Mouse (Mus musculus) lung, embryonic 15.5 days (tissue): ENCODE results near the gene Dglucy. TPM values are rescaled to one million over a fixed set of nuclear protein-coding genes. Genes with fewer than 3 reads are reported as not detected.

Experiments used
- ATAC-seq: fragments of 200-750 bp; cut with Nextera tagmentation; 2 replicates; pipeline ENCODE4 v1.8.0; 2017; ENCODE audit warnings: moderate number of reproducible peaks, borderline replicate concordance; ENCODE audit not compliant: low FRiP score, low TSS enrichment; ENCODE audit errors: extremely low read depth
- H3K27ac ChIP-seq: fragments of 300-500 bp; sonication (generic); 2 replicates; pipeline ENCODE4 v1.5.1; 2015; ENCODE audit warnings: moderate library complexity, mild to moderate bottlenecking, inconsistent platforms
- H3K27me3 ChIP-seq: fragments of 300-500 bp; sonication (generic); 2 replicates; pipeline ENCODE4 v1.6.1; 2015; ENCODE audit warnings: inconsistent platforms
- H3K36me3 ChIP-seq: fragments of 300-500 bp; sonication (generic); 2 replicates; pipeline ENCODE4 v1.6.1; 2015; ENCODE audit warnings: inconsistent platforms
- H3K4me1 ChIP-seq: fragments of 300-500 bp; sonication (generic); 2 replicates; pipeline ENCODE4 v1.6.1; 2015; ENCODE audit warnings: inconsistent platforms
- H3K4me2 ChIP-seq: fragments of 300-500 bp; sonication (generic); 2 replicates; pipeline ENCODE4 v1.6.1; 2015; ENCODE audit warnings: inconsistent platforms, mild to moderate bottlenecking, moderate library complexity
- H3K4me3 ChIP-seq: fragments of 300-500 bp; sonication (generic); 2 replicates; pipeline ENCODE4 v1.5.1; 2015; ENCODE audit warnings: mild to moderate bottlenecking, inconsistent platforms
- H3K9ac ChIP-seq: fragments of 300-500 bp; sonication (generic); 2 replicates; pipeline ENCODE4 v1.6.1; 2015; ENCODE audit warnings: inconsistent platforms
- H3K9me3 ChIP-seq: fragments of 300-500 bp; sonication (generic); 2 replicates; pipeline ENCODE4 v1.6.1; 2016; ENCODE audit warnings: inconsistent platforms
- WGBS: fragments of 180-500 bp; shearing (Covaris S2); methylation state at CpG from one replicate; pipeline ENCODE4 v1.1.7; 2015; 5-methylcytosine and 5-hydroxymethylcytosine counted together
- polyA plus RNA-seq: library from polyadenylated mRNA; unstranded; fragments of >200 nt; fragmentation: Nextera tagmentation; extraction: Ambion mirVana; gene quantifications from 2 replicates; pipeline ENCODE4 v1.2.1, GENCODE M21; 2015

Dglucy gene
- polyA plus RNA-seq, 1 experiment from 2014 or later = 5.2 TPM

- 77% methylated on average over 2 of the region's 2 CpGs for WGBS
- H3K4me1 ChIP-seq = no peaks in the 10 kb centered on the region
- no peaks in the 10 kb centered on the region for H3K27me3 ChIP-seq
- H3K9ac ChIP-seq = no peak overlapping the region
- H3K36me3 ChIP-seq = no peaks in the 10 kb centered on the region
- H3K4me3 ChIP-seq = no peak overlapping the region
- H3K27ac ChIP-seq = no peak overlapping the region
- ATAC-seq = no peak
- H3K9me3 ChIP-seq = no peaks in the 10 kb centered on the region
- H3K4me2 ChIP-seq = no peak overlapping the region
Observed at GRCm38 (mm10) chr12:100871841-100872240, 93.0 kb downstream of the Dglucy start.

GRCm38 (mm10) chr12:100873612-100874011 is 94.8 kb downstream of the Dglucy start:
- H3K36me3 ChIP-seq = no peaks in the 10 kb centered on the region
- no peak overlapping the region for H3K4me2 ChIP-seq
- no peak for ATAC-seq
- H3K9me3 ChIP-seq = no peaks in the 10 kb centered on the region
- H3K9ac ChIP-seq = no peak overlapping the region
- 73% methylated on average over 3 of the region's 3 CpGs for WGBS
- H3K27me3 ChIP-seq = no peaks in the 10 kb centered on the region
- no peak overlapping the region for H3K4me3 ChIP-seq
- H3K27ac ChIP-seq = no peak overlapping the region
- no peaks in the 10 kb centered on the region for H3K4me1 ChIP-seq

GRCm38 (mm10) chr12:100875553-100875952 is 96.7 kb downstream of the Dglucy start:
- no peak for ATAC-seq
- no peak overlapping the region for H3K27ac ChIP-seq
- H3K4me2 ChIP-seq = no peak overlapping the region
- no peaks in the 10 kb centered on the region for H3K36me3 ChIP-seq
- WGBS = 39% methylated on average over 3 of the region's 3 CpGs
- H3K27me3 ChIP-seq = no peaks in the 10 kb centered on the region
- no peak overlapping the region for H3K9ac ChIP-seq
- H3K4me1 ChIP-seq = no peaks in the 10 kb centered on the region
- H3K4me3 ChIP-seq = no peak overlapping the region
- H3K9me3 ChIP-seq = no peaks in the 10 kb centered on the region

GRCm38 (mm10) chr12:100875960-100876359 is 97.1 kb downstream of the Dglucy start:
- 67% methylated on average over 6 of the region's 6 CpGs for WGBS
- no peak overlapping the region for H3K4me2 ChIP-seq
- no peaks in the 10 kb centered on the region for H3K27me3 ChIP-seq
- H3K9me3 ChIP-seq = no peaks in the 10 kb centered on the region
- H3K4me1 ChIP-seq = no peaks in the 10 kb centered on the region
- H3K27ac ChIP-seq = no peak overlapping the region
- no peak for ATAC-seq
- H3K4me3 ChIP-seq = no peak overlapping the region
- no peak overlapping the region for H3K9ac ChIP-seq
- no peaks in the 10 kb centered on the region for H3K36me3 ChIP-seq

- Histone ChIP-seq H3K4me3 (no peak overlapping the region), H3K27me3 (no peaks in the 10 kb centered on the region), H3K4me2 (no peak overlapping the region), H3K4me1 (no peaks in the 10 kb centered on the region), H3K27ac (no peak overlapping the region), H3K36me3 (no peaks in the 10 kb centered on the region), H3K9me3 (no peaks in the 10 kb centered on the region), H3K9ac (no peak overlapping the region)
- no peak; the same call in 1 of the 2 replicates for ATAC-seq
- 74% methylated on average over 6 of the region's 6 CpGs for WGBS
Observed at GRCm38 (mm10) chr12:100877936-100878335, 99.1 kb downstream of the Dglucy start.

GRCm38 (mm10) chr12:100878556-100878955 is 99.7 kb downstream of the Dglucy start:
- H3K4me2 ChIP-seq = no peak overlapping the region
- no peaks in the 10 kb centered on the region for H3K4me1 ChIP-seq
- H3K27ac ChIP-seq = no peak overlapping the region
- no peaks in the 10 kb centered on the region for H3K36me3 ChIP-seq
- no peaks in the 10 kb centered on the region for H3K27me3 ChIP-seq
- ATAC-seq = no peak
- 89% methylated on average over 16 of the region's 16 CpGs for WGBS
- H3K4me3 ChIP-seq = no peak overlapping the region
- H3K9ac ChIP-seq = no peak overlapping the region
- no peaks in the 10 kb centered on the region for H3K9me3 ChIP-seq

GRCm38 (mm10) chr12:100883168-100883567 is 104.3 kb downstream of the Dglucy start:
- Histone ChIP-seq H3K4me3 (no peak overlapping the region), H3K9me3 (no peaks in the 10 kb centered on the region), H3K27ac (no peak overlapping the region), H3K36me3 (no peaks in the 10 kb centered on the region), H3K4me2 (no peak overlapping the region), H3K4me1 (peaks cover 5% of the 10 kb centered on the region; the same call in 1 of the 2 replicates), H3K27me3 (no peaks in the 10 kb centered on the region), H3K9ac (no peak overlapping the region)
- WGBS = 62% methylated on average over 7 of the region's 7 CpGs
- ATAC-seq = no peak

GRCm38 (mm10) chr12:100885585-100885984 is 106.7 kb downstream of the Dglucy start:
- WGBS = 86% methylated on average over 3 of the region's 3 CpGs
- Histone ChIP-seq H3K9me3 (no peaks in the 10 kb centered on the region), H3K4me2 (no peak overlapping the region), H3K4me3 (no peak overlapping the region), H3K4me1 (peaks cover 7% of the 10 kb centered on the region; the same call in 1 of the 2 replicates), H3K36me3 (no peaks in the 10 kb centered on the region), H3K27me3 (no peaks in the 10 kb centered on the region), H3K9ac (no peak overlapping the region), H3K27ac (no peak overlapping the region)
- ATAC-seq = no peak

- Histone ChIP-seq H3K36me3 (no peaks in the 10 kb centered on the region), H3K27ac (no peak overlapping the region), H3K9ac (no peak overlapping the region), H3K4me2 (no peak overlapping the region), H3K4me1 (peaks cover 7% of the 10 kb centered on the region; the same call in 1 of the 2 replicates), H3K9me3 (no peaks in the 10 kb centered on the region), H3K27me3 (no peaks in the 10 kb centered on the region), H3K4me3 (no peak overlapping the region)
- ATAC-seq = no peak
- WGBS = 70% methylated on average over 4 of the region's 4 CpGs
Observed at GRCm38 (mm10) chr12:100886877-100887276, 108.0 kb downstream of the Dglucy start.

GRCm38 (mm10) chr12:100887801-100888258 is 109.0 kb downstream of the Dglucy start:
- H3K36me3 ChIP-seq = no peaks in the 10 kb centered on the region
- H3K4me1 ChIP-seq = peaks cover 7% of the 10 kb centered on the region; the same call in 1 of the 2 replicates
- peak; percentile 86; the same call in 1 of the 2 replicates for ATAC-seq
- H3K9me3 ChIP-seq = no peaks in the 10 kb centered on the region
- no peaks in the 10 kb centered on the region for H3K27me3 ChIP-seq
- H3K4me3 ChIP-seq = no peak overlapping the region
- H3K4me2 ChIP-seq = 0 out of 2 replicates have a peak overlapping the region, but pooled peaks have one; percentile 5
- no peak overlapping the region for H3K9ac ChIP-seq
- WGBS = 17% methylated on average over 12 of the region's 12 CpGs
- H3K27ac ChIP-seq = peak overlapping the region; percentile 38; the same call in 1 of the 2 replicates

GRCm38 (mm10) chr12:100890548-100890947 is 111.7 kb downstream of the Dglucy start:
- WGBS = 79% methylated on average over 3 of the region's 3 CpGs
- Histone ChIP-seq H3K4me2 (no peak overlapping the region), H3K27ac (no peak overlapping the region), H3K36me3 (no peaks in the 10 kb centered on the region), H3K4me1 (peaks cover 7% of the 10 kb centered on the region; the same call in 1 of the 2 replicates), H3K9me3 (no peaks in the 10 kb centered on the region), H3K27me3 (no peaks in the 10 kb centered on the region), H3K4me3 (no peak overlapping the region), H3K9ac (no peak overlapping the region)
- ATAC-seq = no peak

- H3K27ac ChIP-seq = no peak overlapping the region
- no peaks in the 10 kb centered on the region for H3K36me3 ChIP-seq
- ATAC-seq = no peak
- no peak overlapping the region for H3K9ac ChIP-seq
- peaks cover 43% of the 10 kb centered on the region for H3K27me3 ChIP-seq
- H3K9me3 ChIP-seq = no peaks in the 10 kb centered on the region
- H3K4me3 ChIP-seq = no peak overlapping the region
- no peak overlapping the region for H3K4me2 ChIP-seq
- peaks cover 11% of the 10 kb centered on the region; the same call in 1 of the 2 replicates for H3K4me1 ChIP-seq
- 0% methylated on average over 2 of the region's 2 CpGs for WGBS
Observed at GRCm38 (mm10) chr12:100895504-100895903, 116.6 kb downstream of the Dglucy start.

GRCm38 (mm10) chr12:100896661-100897060 is 117.8 kb downstream of the Dglucy start:
- no peak overlapping the region for H3K9ac ChIP-seq
- no peak overlapping the region for H3K4me2 ChIP-seq
- H3K36me3 ChIP-seq = no peaks in the 10 kb centered on the region
- ATAC-seq = no peak
- WGBS = 21% methylated on average over 3 of the region's 3 CpGs
- H3K4me3 ChIP-seq = no peak overlapping the region
- H3K9me3 ChIP-seq = no peaks in the 10 kb centered on the region
- H3K27ac ChIP-seq = no peak overlapping the region
- peaks cover 11% of the 10 kb centered on the region; the same call in 1 of the 2 replicates for H3K4me1 ChIP-seq
- H3K27me3 ChIP-seq = peaks cover 53% of the 10 kb centered on the region
